Mouse (Mus musculus): ENCODE results near the gene Cdh11. TPM values are rescaled to one million over a fixed set of nuclear protein-coding genes. Genes with fewer than 3 reads are reported as not detected.

Gene Cdh11
- polyA plus RNA-seq (2015; fragmentation: Nextera tagmentation; extraction: Ambion mirVana) = 176 and 184 TPM in 2 replicates

DNA sequence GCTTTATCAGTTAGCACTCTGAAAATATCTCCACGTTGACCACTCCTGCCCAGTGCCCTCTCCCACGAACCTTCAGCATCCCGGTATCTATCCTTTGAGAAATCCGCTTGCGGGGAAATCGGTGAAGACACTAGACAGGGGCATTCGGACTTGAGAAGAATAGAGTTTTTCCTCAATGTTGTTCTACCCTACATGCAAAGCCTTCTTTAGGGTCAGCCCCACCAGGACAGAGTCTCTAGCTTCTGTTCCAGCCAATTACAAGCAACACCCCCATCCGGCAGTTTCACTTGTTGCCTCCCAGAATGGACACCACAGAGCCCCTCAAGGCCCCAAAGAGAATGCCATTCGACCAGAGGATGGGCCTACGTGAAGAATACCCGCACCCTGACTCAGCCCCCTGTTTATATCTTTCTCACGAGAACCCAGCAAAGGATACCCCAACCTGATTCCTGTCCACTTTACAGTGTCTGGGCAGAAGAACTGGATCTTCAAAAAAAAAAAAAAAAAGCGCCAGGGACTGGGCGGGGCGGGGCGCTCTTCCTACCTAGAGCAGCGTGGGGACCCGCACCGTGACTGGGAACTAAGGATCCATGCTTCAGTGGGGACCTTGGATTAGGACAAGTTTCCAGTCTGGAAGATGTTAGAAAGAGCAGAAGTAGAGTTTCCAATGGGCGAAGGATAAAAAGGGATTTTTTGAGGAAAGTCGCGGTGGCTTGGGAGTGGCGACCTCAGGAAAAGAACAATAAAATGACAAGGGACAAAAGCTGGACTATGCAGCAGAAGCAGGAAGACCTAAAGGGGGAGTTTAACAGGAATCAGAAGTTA, at the start of gene Cdh11:
Gene Cdh11 (minus strand): TSS at position 51 of the 825 bp plus-strand sequence.
- Histone ChIP-seq H3K27ac (replicated peaks) (peak within 1 kb of the TSS; percentile 98), H3K4me1 (peaks cover 16% of the 10 kb centered on the region), H3K9me3 (replicated peaks) (no peaks in the 10 kb centered on the region), H3K4me3 (replicated peaks) (peak within 1 kb of the TSS; percentile 79), H3K4me2 (replicated peaks) (peak within 1 kb of the TSS; percentile 68), H3K9ac (peak within 1 kb of the TSS; percentile 97), H3K36me3 (no peaks in the 10 kb centered on the region), H3K27me3 (no peaks in the 10 kb centered on the region; the same call in 1 of the 2 replicates)
- 3% methylated on average over 23 of the region's 23 CpGs for WGBS
- ATAC-seq (ENCODE audit: insufficient number of reproducible peaks, low FRiP score, low TSS enrichment, low read depth) = no peak

DNA sequence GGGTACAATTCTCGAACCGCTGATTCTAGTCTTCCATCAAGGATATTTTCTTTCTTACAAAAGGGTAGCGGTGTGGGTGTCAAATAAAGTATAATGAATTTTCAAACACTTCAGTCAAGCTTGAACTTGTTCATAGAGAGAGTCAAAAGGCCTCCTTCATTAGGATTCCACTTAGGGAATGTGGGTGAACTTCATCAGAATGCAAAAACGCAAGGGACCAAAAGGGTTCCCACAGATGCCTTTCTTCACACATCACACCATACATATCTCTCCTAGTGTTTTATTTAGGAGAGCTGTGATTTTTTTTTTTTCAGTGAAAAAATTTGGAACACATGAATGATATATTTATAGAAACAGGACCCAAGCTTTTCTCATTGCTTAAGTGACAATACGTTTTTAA, 28.5 kb upstream of the Cdh11 start:
- no peak for ATAC-seq (ENCODE audit: insufficient number of reproducible peaks, low FRiP score, low TSS enrichment, low read depth)
- no peak overlapping the region for H3K27ac ChIP-seq (replicated peaks)
- H3K27me3 ChIP-seq = no peaks in the 10 kb centered on the region
- no peak overlapping the region for H3K9ac ChIP-seq
- no peak overlapping the region for H3K4me2 ChIP-seq (replicated peaks)
- no peaks in the 10 kb centered on the region for H3K36me3 ChIP-seq
- H3K9me3 ChIP-seq (replicated peaks) = no peaks in the 10 kb centered on the region
- H3K4me3 ChIP-seq (replicated peaks) = no peak overlapping the region
- WGBS = 79% methylated on average over 5 of the region's 5 CpGs
- H3K4me1 ChIP-seq = no peaks in the 10 kb centered on the region

GRCm38 (mm10) chr8:102790303-102790702, 4.9 kb upstream of the Cdh11 start:
- Histone ChIP-seq H3K9me3 (replicated peaks) (no peaks in the 10 kb centered on the region), H3K36me3 (no peaks in the 10 kb centered on the region), H3K4me2 (replicated peaks) (no peak overlapping the region), H3K27me3 (no peaks in the 10 kb centered on the region; the same call in 1 of the 2 replicates), H3K4me3 (replicated peaks) (no peak overlapping the region), H3K27ac (replicated peaks) (no peak overlapping the region), H3K9ac (no peak overlapping the region), H3K4me1 (peaks cover 13% of the 10 kb centered on the region)
- no peak for ATAC-seq (ENCODE audit: insufficient number of reproducible peaks, low FRiP score, low TSS enrichment, low read depth)
- 37% methylated on average over 4 of the region's 4 CpGs for WGBS

GRCm38 (mm10) chr8:102786467-102787360, 1.3 kb upstream of the Cdh11 start:
- ATAC-seq (ENCODE audit: insufficient number of reproducible peaks, low FRiP score, low TSS enrichment, low read depth) = peak; percentile 15; the same call in 1 of the 2 replicates
- peaks cover 16% of the 10 kb centered on the region for H3K4me1 ChIP-seq
- H3K9ac ChIP-seq = peak overlapping the region; percentile 43
- H3K9me3 ChIP-seq (replicated peaks) = no peaks in the 10 kb centered on the region
- H3K36me3 ChIP-seq = no peaks in the 10 kb centered on the region
- WGBS = 3% methylated on average over 31 of the region's 31 CpGs
- H3K27me3 ChIP-seq = no peaks in the 10 kb centered on the region; the same call in 1 of the 2 replicates
- H3K4me3 ChIP-seq (replicated peaks) = peak overlapping the region; percentile 79
- H3K27ac ChIP-seq (replicated peaks) = peak overlapping the region; percentile 98
- peak overlapping the region; percentile 68 for H3K4me2 ChIP-seq (replicated peaks)

GRCm38 (mm10) chr8:102784835-102785455, 497 bp downstream of the Cdh11 start:
- Histone ChIP-seq H3K9ac (peak overlapping the region; percentile 97), H3K9me3 (replicated peaks) (no peaks in the 10 kb centered on the region), H3K4me2 (replicated peaks) (peak overlapping the region; percentile 68), H3K4me1 (peaks cover 16% of the 10 kb centered on the region), H3K27ac (replicated peaks) (peak overlapping the region; percentile 98), H3K4me3 (replicated peaks) (peak overlapping the region; percentile 79), H3K36me3 (no peaks in the 10 kb centered on the region), H3K27me3 (no peaks in the 10 kb centered on the region; the same call in 1 of the 2 replicates)
- under 1% methylated on average over 47 of the region's 55 CpGs for WGBS
- peak; percentile 87 for ATAC-seq (ENCODE audit: insufficient number of reproducible peaks, low FRiP score, low TSS enrichment, low read depth)

GRCm38 (mm10) chr8:102783821-102784591, 1.4 kb downstream of the Cdh11 start:
- H3K4me3 ChIP-seq (replicated peaks) = peak overlapping the region; percentile 79
- H3K9me3 ChIP-seq (replicated peaks) = no peaks in the 10 kb centered on the region
- H3K4me2 ChIP-seq (replicated peaks) = peak overlapping the region; percentile 68
- H3K27ac ChIP-seq (replicated peaks) = peak overlapping the region; percentile 98
- no peaks in the 10 kb centered on the region for H3K36me3 ChIP-seq
- H3K9ac ChIP-seq = peak overlapping the region; percentile 97
- peak; percentile 4; the same call in 1 of the 2 replicates for ATAC-seq (ENCODE audit: insufficient number of reproducible peaks, low FRiP score, low TSS enrichment, low read depth)
- under 1% methylated on average over 42 of the region's 42 CpGs for WGBS
- no peaks in the 10 kb centered on the region; the same call in 1 of the 2 replicates for H3K27me3 ChIP-seq
- H3K4me1 ChIP-seq = peaks cover 20% of the 10 kb centered on the region

DNA sequence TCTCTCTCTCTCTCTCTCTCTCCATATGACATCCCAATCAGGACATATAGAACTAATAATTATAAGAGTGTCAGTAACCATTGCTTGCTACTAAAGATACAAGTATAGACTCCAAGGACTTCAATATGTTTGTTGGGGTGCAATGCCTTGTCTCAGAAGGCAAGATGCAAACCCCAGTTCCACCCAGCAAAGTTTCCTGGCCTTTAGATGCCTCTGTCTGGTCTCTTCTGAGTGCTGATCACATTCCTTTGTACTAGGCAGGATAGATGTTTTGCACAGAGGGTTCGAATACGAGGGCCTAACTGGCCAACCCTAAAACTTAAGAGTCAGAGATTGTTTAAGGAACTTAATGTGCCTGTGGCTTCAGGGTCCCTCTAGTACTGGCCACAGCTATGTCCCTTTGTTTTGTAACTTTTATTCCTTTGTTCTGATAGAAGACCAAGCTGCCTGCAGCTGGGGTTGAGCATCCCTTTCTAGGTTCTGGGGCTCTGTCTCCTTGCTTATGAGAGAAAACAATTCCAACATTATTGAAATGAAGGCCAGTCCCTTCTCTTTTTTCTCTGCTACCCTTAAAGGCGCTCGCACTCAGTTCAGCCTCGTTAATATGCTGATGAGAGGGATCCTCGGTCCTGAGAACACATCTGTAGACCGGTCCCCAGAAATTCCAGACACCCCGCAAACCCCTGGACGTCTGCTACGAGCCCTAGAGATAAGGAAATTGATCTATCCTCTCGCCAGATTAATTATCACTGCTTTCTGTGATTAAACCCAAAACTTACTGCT, 2.5 kb downstream of the Cdh11 start:
- WGBS = 4% methylated on average over 11 of the region's 11 CpGs
- peak overlapping the region; percentile 98 for H3K27ac ChIP-seq (replicated peaks)
- peak overlapping the region; percentile 79 for H3K4me3 ChIP-seq (replicated peaks)
- H3K4me1 ChIP-seq = peaks cover 25% of the 10 kb centered on the region
- H3K36me3 ChIP-seq = no peaks in the 10 kb centered on the region
- peak overlapping the region; percentile 68 for H3K4me2 ChIP-seq (replicated peaks)
- ATAC-seq (ENCODE audit: insufficient number of reproducible peaks, low FRiP score, low TSS enrichment, low read depth) = no peak
- H3K9me3 ChIP-seq (replicated peaks) = no peaks in the 10 kb centered on the region
- H3K27me3 ChIP-seq = no peaks in the 10 kb centered on the region; the same call in 1 of the 2 replicates
- peak overlapping the region; percentile 97 for H3K9ac ChIP-seq

- Histone ChIP-seq H3K27me3 (no peaks in the 10 kb centered on the region), H3K4me3 (replicated peaks) (peak overlapping the region; percentile 41), H3K4me2 (replicated peaks) (peak overlapping the region; percentile 54), H3K9me3 (replicated peaks) (no peaks in the 10 kb centered on the region), H3K4me1 (peaks cover 26% of the 10 kb centered on the region), H3K27ac (replicated peaks) (peak overlapping the region; percentile 40; the same call in 1 of the 2 replicates), H3K36me3 (no peaks in the 10 kb centered on the region; the same call in 1 of the 2 replicates), H3K9ac (peak overlapping the region; percentile 37)
- WGBS = under 1% methylated on average over 12 of the region's 12 CpGs
- no peak for ATAC-seq (ENCODE audit: insufficient number of reproducible peaks, low FRiP score, low TSS enrichment, low read depth)
These were observed 4.5 kb downstream of the Cdh11 start for GRCm38 (mm10) chr8:102780899-102781298.

DNA sequence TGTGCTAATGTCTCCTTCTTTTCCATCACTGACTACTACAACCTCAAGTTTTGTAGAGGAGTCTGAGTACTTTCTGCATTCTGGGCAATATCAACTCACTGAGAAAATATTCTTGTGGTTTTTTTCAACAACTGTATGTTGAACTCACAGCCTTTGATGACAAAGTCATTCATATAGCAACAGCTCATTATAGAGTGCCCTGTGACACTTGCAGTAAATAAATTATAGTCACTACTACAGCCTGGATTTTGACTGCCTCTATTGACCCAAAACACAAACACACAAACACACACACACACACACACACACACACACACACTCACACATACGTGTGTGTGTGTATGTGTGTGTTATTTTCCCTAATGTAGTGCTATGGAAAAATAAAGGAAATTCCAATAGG, 10.8 kb downstream of the Cdh11 start:
- H3K9me3 ChIP-seq (replicated peaks) = no peaks in the 10 kb centered on the region
- ATAC-seq (ENCODE audit: insufficient number of reproducible peaks, low FRiP score, low TSS enrichment, low read depth) = no peak
- H3K4me1 ChIP-seq = peaks cover 27% of the 10 kb centered on the region
- peaks cover 6% of the 10 kb centered on the region; the same call in 1 of the 2 replicates for H3K36me3 ChIP-seq
- no peak overlapping the region for H3K27ac ChIP-seq (replicated peaks)
- no peak overlapping the region for H3K9ac ChIP-seq
- no peak overlapping the region for H3K4me3 ChIP-seq (replicated peaks)
- H3K4me2 ChIP-seq (replicated peaks) = no peak overlapping the region
- no peaks in the 10 kb centered on the region for H3K27me3 ChIP-seq
- 91% methylated on average over 1 of the region's 1 CpGs for WGBS
